Mouse (Mus musculus) hindbrain, embryonic 16.5 days (tissue): Measurements from ENCODE around the gene Olfr170. TPM values are rescaled to one million over a fixed set of nuclear protein-coding genes. Genes with fewer than 3 reads are reported as not detected.
"Not testable (repeated sequence)": the region's sequence is repeated elsewhere in the genome, so short reads cannot be mapped to it uniquely, and the experiment has no call there.

Source experiments
- ATAC-seq: fragments of 200-750 bp; cut with Nextera tagmentation; 2 replicates; pipeline ENCODE4 v1.8.0; 2017; ENCODE audit warnings: moderate TSS enrichment, moderate library complexity
- H3K27ac ChIP-seq: fragments of 300-500 bp; sonication (generic); 2 replicates; pipeline ENCODE4 v1.5.1; 2014; ENCODE audit warnings: low read depth, mild to moderate bottlenecking, control low read depth, low read length, moderate library complexity
- H3K27me3 ChIP-seq: fragments of 300-500 bp; sonication (generic); replicated peaks from 2 replicates; pipeline ENCODE4 v1.6.1; 2014; ENCODE audit warnings: low read length; ENCODE audit not compliant: control insufficient read depth, insufficient read depth
- H3K36me3 ChIP-seq: fragments of 300-500 bp; sonication (generic); 2 replicates; pipeline ENCODE4 v1.6.1; 2014; ENCODE audit warnings: mild to moderate bottlenecking, low read length, moderate library complexity, mixed read lengths; ENCODE audit not compliant: control insufficient read depth, insufficient read depth
- H3K4me1 ChIP-seq: fragments of 300-500 bp; sonication (generic); 2 replicates; pipeline ENCODE4 v1.6.1; 2014; ENCODE audit warnings: low read depth, low read length; ENCODE audit not compliant: control insufficient read depth, insufficient read depth
- H3K4me2 ChIP-seq: fragments of 300-500 bp; sonication (generic); 2 replicates; pipeline ENCODE4 v1.6.1; 2014; ENCODE audit warnings: mild to moderate bottlenecking, low read length, control low read depth, moderate library complexity
- H3K4me3 ChIP-seq: fragments of 300-500 bp; sonication (generic); 2 replicates; pipeline ENCODE4 v1.5.1; 2014; ENCODE audit warnings: mild to moderate bottlenecking, low read length, control low read depth, moderate library complexity
- H3K9ac ChIP-seq: fragments of 300-500 bp; sonication (generic); 2 replicates; pipeline ENCODE4 v1.6.1; 2014; ENCODE audit warnings: low read depth, mild to moderate bottlenecking, control low read depth, low read length, moderate library complexity
- H3K9me3 ChIP-seq: fragments of 300-500 bp; sonication (generic); 2 replicates; pipeline ENCODE4 v1.6.1; 2014; ENCODE audit warnings: mild to moderate bottlenecking, low read length, moderate library complexity; ENCODE audit not compliant: control insufficient read depth
- WGBS: fragments of 180-500 bp; shearing (Covaris S2); extraction: QIAGEN DNeasy Blood & Tissue Kit; methylation state at CpG from one replicate; pipeline ENCODE4 v1.1.7; 2014; 5-methylcytosine and 5-hydroxymethylcytosine counted together
- polyA plus RNA-seq: library from polyadenylated mRNA; unstranded; fragments of >200 nt; fragmentation: Nextera tagmentation; extraction: Ambion mirVana; gene quantifications from 2 replicates; pipeline ENCODE4 v1.2.1, GENCODE M21; 2015

Olfr170 gene
- polyA plus RNA-seq = not detected in 2 replicates

GRCm38 (mm10) chr16:19611782-19612181, at the start of gene Olfr170:
Gene Olfr170, minus strand, starts transcription at chr16:19611882.
- not testable (repeated sequence) for ATAC-seq, H3K4me1 ChIP-seq, H3K36me3 ChIP-seq, H3K4me2 ChIP-seq, H3K9ac ChIP-seq, H3K4me3 ChIP-seq, H3K27me3 ChIP-seq, H3K9me3 ChIP-seq, H3K27ac ChIP-seq
- 86% methylated on average over 2 of the region's 2 CpGs for WGBS

DNA sequence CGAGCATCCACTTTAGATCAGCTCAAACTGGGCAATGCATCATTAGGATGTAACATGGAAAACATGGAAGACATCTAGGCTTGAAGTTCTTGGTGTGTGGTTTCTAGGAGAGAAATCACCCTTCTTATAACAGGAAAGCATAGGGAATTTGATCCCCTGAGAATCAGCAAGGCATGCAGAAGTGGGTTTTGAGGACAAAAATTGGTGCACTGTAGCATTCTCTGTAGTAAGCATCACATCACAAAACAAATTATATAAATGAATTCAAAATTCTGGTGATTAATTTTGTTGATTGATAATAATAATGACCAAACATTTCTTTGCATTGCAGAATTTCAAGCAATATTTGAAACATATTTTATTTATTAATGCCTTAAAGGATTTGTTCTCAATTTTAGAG, 18.1 kb upstream of the Olfr170 start, which contains the start of gene Olfr171:
Olfr171 (minus strand) TSS at position 101 of the 400 bp plus-strand sequence.
- Histone ChIP-seq H3K27ac (no peak within 1 kb of the TSS), H3K4me3 (no peak within 1 kb of the TSS), H3K36me3 (no peaks in the 10 kb centered on the region), H3K4me1 (no peaks in the 10 kb centered on the region), H3K9me3 (no peaks in the 10 kb centered on the region), H3K27me3 (no peaks in the 10 kb centered on the region), H3K4me2 (no peak within 1 kb of the TSS), H3K9ac (no peak within 1 kb of the TSS)
- no peak for ATAC-seq
- 80% methylated on average over 1 of the region's 1 CpGs for WGBS

DNA sequence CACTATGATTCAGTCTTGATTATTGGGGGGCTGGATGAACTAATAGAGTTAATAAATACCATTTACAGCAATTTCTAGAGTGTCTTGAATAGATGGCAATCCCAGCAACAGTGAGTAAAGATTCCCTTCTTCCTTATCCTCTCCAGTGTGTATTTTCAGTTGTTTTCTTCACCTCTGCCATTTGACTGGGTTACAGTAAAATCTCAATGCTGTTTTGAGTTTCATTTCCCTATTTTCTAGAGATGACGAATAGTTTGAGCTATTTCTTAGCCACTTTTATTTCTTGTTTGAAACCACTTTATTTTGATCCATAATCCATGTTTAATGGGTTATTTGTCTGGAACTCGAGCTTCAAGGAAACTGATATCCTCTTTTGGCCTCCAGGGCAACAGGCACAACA, 8.5 kb downstream of the Olfr170 start:
- no peak for ATAC-seq
- no peaks in the 10 kb centered on the region for H3K27me3 ChIP-seq
- H3K27ac ChIP-seq = no peak overlapping the region
- H3K36me3 ChIP-seq = no peaks in the 10 kb centered on the region
- WGBS = 58% methylated on average over 2 of the region's 2 CpGs
- no peak overlapping the region for H3K4me2 ChIP-seq
- no peaks in the 10 kb centered on the region for H3K9me3 ChIP-seq
- no peaks in the 10 kb centered on the region for H3K4me1 ChIP-seq
- no peak overlapping the region for H3K9ac ChIP-seq
- H3K4me3 ChIP-seq = no peak overlapping the region

DNA sequence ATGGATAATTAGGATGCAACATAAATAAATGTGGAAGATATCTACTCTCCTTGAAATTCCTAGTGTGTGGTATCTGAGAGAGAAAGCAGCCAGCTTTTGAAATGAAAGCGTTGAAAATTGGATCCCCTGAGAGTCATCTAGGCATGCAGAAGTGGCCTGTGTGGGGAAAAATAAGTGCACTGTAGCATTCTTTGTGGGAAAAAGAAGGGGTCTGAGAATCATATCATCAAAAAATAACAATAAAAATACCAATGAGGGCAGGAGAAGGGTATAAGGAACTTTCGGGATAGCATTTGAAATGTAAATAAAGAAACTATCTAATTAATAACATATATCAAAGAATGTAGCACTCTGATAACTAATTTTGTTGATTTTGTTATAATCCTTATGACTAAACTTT, 40.0 kb downstream of the Olfr170 start, which contains the start of gene Olfr169:
Olfr169 (minus strand) TSS at position 101 of the 400 bp plus-strand sequence.
- not testable (repeated sequence) for H3K4me2 ChIP-seq, H3K27me3 ChIP-seq, H3K27ac ChIP-seq, H3K4me3 ChIP-seq, H3K9me3 ChIP-seq, H3K4me1 ChIP-seq, ATAC-seq, H3K9ac ChIP-seq, H3K36me3 ChIP-seq
- WGBS = 82% methylated on average over 2 of the region's 2 CpGs

Other genes starting within 250 kb of the Olfr170 start
- gene Olfr165, start 188.7 kb downstream of the Olfr170 start, polyA plus RNA-seq = not detected in 2 replicates
- not detected in 2 replicates for gene Olfr166, start 128.2 kb downstream of the Olfr170 start, polyA plus RNA-seq
- gene Olfr167, start 89.6 kb downstream of the Olfr170 start, polyA plus RNA-seq = not detected in 2 replicates
- gene Olfr168, start 76.3 kb downstream of the Olfr170 start, polyA plus RNA-seq = not detected in 2 replicates
- not detected in 2 replicates for gene Olfr169, start 40.1 kb downstream of the Olfr170 start, polyA plus RNA-seq
- gene Olfr171, start 18.0 kb upstream of the Olfr170 start, polyA plus RNA-seq = not detected in 2 replicates
- 0.11 TPM in 1 of 2 replicates, not detected in the other for gene Lamp3, start 94.5 kb upstream of the Olfr170 start, polyA plus RNA-seq
- gene B3gnt5, start 148.3 kb upstream of the Olfr170 start, polyA plus RNA-seq = 34.1 and 36.9 TPM in 2 replicates